Mouse (Mus musculus) myocyte (in vitro differentiated cells): ENCODE measurements around the gene Pnkd.
A peak's percentile ranks its signal among the peaks of the same experiment; 100 is the strongest.

Source experiments
- CEBPB ChIP-seq: IDR thresholded peaks from 2 replicates; pipeline ENCODE4 v1.6.1; 2011; ENCODE audit warnings: mild to moderate bottlenecking, moderate library complexity; ENCODE audit not compliant: poor library complexity, insufficient read depth, severe bottlenecking
- MAX ChIP-seq: IDR thresholded peaks from one replicate; pipeline ENCODE4 v1.6.1; 2011; ENCODE audit warnings: low read depth, mild to moderate bottlenecking, control low read depth
- POLR2A ChIP-seq: IDR thresholded peaks from one replicate; pipeline ENCODE4 v1.6.1; 2011; ENCODE audit warnings: low read depth, mild to moderate bottlenecking, control low read depth, moderate library complexity; ENCODE audit not compliant: insufficient read length
- REST ChIP-seq: IDR thresholded peaks from one replicate; pipeline ENCODE4 v1.6.1; 2011; ENCODE audit warnings: mild to moderate bottlenecking, control low read depth, moderate library complexity; ENCODE audit not compliant: insufficient read depth, insufficient read length
- TCF12 ChIP-seq: IDR thresholded peaks from one replicate; pipeline ENCODE4 v1.6.1; 2011; ENCODE audit warnings: mild to moderate bottlenecking, control low read depth; ENCODE audit not compliant: poor library complexity, insufficient read depth, severe bottlenecking
- USF1 ChIP-seq: IDR thresholded peaks from one replicate; pipeline ENCODE4 v1.6.1; 2011; ENCODE audit warnings: low read depth, mild to moderate bottlenecking, control low read depth, moderate library complexity

DNA sequence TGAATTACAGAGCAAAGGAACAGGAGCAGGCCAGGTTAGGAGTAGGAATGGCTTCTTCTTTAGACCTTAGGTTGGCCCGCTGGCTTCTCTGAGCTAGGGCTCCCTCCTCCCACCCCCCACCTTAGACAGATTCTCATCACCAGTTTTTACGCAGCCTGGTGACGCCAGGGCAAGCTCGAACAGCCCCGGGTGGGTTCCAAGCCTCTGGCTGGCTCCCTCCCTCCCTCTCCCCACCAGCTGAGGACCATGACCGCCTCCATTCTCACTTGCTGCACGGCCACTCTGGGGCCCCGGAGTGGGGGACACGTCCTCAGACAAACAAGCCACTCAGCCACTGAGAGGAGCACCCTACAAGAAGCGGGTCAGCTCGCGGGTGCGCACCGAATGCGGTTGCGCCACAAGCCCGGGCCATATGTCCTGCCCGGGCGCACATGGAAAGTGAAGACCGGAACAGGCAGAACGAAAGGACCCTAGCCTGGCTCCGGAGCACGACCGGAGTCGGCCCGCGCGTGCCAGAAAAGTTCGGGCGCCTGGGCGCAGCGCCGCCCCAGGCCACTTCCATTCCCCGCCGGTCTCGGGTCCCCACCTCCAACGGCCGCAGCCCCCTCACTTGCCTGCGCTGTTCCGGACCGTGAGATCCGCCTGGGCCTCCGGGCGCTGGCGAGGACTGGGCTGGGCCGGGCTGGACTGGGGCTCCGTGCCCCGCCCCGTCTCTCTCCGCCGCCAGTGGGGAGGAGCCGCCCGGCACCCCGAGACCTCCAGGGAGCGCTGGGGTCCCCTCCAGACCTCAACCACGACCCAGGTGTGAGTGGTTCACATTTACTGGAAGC lies 19.0 kb downstream of the Pnkd start:
- TF ChIP-seq USF1 (no peak), POLR2A (peak; percentile 95), CEBPB (no peak), REST (no peak), MAX (no peak), TCF12 (no peak)
